Mouse (Mus musculus): ENCODE data around the gene Slc12a8. TPM values are rescaled to one million over a fixed set of nuclear protein-coding genes. Genes with fewer than 3 reads are reported as not detected.
A peak's percentile ranks its signal among the peaks of the same experiment; 100 is the strongest.

Slc12a8 gene
- total RNA-seq, 2 experiments from 2014 or later = 0.76 to 0.93 TPM

DNA sequence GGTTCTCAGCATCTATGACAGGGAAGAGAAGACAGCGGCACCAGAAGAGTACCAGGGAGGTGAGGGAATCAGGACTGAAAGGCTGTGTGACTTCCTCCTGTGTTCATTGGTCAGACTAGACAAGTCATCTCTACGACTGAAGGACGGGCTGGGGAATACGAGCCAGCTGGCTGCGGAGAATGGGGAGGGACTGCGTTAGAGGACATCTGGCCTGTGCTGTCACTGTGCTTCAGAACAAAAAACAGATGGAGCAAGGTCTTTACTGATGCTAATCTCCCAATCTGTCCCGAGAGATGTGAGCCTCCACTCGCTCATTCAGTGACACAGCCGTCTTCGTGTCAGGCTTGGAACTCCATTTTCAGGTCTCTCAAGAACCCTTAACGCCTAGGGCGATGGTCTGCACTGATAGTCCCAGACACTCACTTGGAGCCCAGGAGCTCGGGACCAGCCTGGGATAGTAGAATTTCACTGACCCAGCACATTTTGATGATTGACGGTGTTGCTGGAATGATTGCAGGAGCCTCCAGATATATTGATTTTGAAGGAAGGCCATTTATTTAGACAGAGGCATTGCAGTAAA, 156.5 kb downstream of the Slc12a8 start:
- DNase-seq = peak; percentile 70 to 84

DNA sequence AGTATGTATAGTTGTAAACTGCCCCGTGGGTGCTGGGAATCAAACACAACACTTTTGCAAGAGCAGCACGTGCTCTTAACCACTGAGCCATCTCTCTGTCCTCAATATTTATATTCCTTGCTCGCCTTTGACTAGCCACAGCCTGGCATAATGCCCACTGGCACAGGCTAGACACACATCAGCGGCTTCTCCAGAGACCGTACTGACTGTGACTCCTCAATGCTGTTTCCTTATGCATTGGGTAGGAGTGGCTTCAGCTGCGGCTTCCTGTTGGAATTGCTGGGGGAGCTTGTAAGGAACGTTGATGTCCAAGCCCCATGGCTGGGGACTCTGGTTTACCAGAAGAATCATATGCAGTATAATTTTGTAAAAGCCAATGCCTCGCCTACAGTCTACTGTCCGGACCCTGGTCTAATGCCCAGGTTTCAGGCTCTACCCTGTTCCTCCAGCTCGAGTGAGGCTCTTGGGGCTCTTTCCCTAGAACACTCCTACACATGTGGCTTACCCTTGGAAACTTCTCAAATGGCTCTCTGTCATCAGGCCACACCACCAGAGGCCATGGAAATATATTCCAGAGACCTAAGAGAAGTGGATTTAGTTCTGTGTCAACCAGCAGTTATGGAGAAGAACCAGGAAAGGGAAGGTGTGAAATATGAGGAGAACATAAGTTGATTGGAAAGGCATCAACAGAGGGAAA, 158.2 kb downstream of the Slc12a8 start:
- DNase-seq = no peak

DNA sequence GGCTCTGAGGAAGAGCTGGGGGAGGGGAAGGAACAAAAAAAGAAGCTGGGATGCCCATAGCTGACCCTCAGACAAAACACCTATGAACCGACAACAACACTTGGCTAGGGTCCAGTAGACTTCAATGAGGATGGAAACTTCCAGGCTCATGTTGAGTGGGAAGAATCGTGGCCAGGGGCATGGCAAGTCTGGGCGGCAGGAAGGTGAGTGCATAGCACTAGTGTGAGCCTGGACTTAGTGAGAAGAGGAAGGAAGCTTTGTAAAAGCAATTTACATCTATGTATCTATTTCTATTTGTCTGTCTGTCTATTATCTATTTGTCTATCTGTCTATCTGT, 158.7 kb downstream of the Slc12a8 start:
- peak in 1 of 2 experiments; percentile 19 for DNase-seq

DNA sequence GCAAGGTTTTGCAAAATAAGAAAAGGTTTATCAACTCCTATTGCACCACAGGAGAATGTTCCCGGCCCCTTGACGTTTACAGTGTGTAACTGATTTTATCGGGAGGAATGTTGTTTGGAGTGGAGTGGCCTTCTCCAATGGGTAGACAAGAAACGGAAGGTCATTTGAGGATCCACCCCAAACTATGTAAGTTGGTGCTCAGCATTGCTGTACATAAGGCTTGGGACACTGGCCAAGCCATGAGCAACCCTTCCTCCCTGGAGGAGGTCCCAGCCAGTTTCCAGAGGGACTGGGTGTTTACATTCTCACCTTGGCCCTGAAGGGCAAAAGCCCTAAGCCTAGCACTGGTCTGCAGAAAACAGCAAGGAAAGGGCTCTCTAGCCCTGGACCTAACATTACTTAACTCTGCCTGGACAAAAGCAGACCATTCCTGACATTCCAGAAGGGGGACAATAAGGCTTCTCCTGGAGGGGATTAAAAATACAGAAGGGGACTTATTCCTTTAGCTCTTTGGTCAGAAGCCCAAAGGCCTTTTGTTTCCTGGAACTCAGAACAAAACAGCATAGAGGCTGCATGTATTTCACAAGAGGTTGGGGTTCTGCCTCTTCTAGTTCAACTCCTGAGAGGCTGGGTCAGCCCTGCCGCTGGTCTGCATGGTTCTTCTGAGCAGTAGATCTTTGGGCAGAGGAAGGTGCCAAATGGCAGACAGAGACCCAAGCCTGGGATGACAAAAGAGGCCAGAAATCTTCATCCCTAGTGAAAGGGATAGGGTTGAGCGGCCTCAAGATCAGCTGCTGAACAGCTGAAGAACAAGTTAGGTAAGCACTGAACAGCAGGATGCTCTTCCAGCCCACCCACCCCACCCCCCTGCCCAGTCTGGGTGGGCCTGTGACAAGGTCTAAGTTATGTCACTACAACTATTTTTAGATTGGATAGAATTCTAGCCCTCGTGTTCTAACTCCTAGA, 159.5 kb downstream of the Slc12a8 start:
- DNase-seq = peak; percentile 35 to 51

DNA sequence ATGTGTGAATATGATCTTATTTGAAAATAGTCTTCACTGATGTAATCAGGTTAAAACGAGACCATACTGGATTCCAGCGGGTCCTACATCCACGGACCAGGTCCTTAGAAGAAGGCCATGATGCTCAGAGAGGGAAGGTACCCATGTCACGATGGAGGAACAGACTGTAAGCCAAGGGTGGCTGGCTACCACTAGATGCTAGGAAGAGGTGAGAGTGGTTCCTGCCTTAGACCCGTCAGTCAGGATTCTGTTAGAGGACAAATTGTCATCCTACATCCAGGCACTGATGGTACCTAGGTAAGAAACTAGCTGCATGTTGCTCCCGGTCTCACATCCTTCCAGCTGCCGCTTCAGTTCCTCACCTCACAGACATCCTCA, 160.2 kb downstream of the Slc12a8 start:
- DNase-seq = no peak

DNA sequence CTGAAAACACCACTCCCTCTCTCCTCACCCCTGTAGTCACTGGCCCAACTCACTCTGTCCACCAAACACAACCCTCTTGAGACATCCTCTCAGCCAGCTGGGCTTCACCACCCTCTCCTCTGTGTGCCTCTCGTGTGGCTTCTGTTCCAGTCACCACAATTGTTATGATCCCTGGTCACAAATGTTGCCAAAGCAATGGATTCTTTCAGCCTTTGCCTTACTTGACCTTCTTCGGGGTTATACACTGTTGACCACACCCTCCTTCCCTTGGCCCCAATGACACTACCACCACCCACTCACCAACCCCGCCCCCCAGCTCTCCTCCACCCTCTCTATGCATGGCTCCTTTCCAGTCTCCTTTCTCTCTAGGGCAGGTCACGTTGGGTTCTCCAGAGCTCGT, 160.8 kb downstream of the Slc12a8 start:
- peak; percentile 27 to 59 for DNase-seq

DNA sequence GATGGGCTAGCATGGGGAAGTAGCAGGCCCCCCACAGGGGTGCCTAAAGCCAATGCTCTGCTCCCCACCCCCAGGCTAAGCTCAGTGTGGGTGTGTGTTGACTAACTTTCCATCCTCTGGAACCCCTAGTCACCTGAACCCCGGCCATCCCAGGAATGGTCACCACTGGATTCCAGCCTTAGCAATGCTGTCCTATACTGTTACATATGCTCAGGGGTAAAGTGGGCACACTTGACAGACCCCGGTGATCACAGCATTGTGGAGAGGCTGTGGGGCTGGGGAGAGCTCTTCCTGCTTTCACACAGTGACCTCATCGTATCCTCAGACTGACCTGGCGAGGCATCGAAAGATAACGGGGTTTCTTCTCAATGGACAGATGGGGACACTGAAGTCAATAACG, 163.1 kb downstream of the Slc12a8 start:
- no peak for DNase-seq

DNA sequence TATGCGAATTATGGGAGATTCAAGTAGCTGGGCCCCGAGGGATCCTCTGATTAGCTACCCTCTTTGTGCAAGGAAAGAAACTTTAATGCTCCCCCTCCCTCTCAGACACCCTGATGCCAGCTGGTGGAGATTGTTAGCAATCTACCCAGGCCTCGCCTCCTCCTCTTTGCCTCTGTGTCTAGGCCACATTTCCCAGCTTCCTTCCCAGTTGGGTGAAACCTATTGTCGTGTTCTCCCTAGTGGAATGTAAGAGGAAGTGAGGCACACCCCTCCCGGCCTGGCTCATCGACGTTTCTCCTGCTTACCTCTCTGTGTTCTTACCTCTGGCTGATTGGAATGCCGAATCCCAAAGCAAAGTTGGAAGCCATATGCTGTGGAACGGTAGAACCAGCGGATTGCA, 163.7 kb downstream of the Slc12a8 start:
- DNase-seq = no peak

DNA sequence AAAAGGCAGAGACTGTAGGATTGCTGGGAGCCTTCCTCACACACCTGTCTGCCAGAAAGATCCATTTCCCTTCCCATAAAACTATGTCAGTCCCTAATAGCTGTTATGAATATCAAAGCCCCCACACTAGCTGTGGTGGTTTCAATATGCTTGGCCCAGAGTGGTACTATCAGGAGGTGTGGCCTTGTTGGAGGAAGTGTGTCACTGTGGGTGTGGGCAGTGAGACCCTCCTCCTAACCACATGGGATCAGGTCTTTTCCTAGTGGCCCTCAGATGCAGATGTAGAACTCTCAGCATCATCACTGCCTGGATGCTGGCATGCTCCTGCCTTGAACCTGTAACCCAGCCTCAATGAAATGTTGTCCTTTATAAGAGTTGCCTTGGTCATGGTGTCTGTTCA, 164.5 kb downstream of the Slc12a8 start:
- no peak for DNase-seq

DNA sequence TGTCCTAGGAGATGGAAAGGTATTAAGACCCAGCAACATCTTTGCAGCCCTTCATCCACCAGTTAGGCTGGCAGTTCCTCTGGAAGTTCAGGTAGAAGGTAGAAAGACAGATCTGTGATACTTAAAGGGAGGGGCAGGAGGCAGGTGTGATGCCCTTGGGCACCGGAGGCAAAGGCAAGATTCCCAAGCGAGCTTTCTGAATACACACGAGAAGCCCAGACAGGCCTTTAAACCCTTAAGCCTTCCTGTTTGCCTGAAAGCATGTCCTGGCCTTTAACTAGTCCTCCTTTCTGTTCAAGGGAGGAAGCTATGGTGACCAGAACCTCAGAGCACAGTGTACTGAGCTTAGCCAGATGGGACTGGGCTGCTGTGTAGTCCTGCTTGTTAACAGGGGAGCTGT, 165.5 kb downstream of the Slc12a8 start:
- DNase-seq = no peak

DNA sequence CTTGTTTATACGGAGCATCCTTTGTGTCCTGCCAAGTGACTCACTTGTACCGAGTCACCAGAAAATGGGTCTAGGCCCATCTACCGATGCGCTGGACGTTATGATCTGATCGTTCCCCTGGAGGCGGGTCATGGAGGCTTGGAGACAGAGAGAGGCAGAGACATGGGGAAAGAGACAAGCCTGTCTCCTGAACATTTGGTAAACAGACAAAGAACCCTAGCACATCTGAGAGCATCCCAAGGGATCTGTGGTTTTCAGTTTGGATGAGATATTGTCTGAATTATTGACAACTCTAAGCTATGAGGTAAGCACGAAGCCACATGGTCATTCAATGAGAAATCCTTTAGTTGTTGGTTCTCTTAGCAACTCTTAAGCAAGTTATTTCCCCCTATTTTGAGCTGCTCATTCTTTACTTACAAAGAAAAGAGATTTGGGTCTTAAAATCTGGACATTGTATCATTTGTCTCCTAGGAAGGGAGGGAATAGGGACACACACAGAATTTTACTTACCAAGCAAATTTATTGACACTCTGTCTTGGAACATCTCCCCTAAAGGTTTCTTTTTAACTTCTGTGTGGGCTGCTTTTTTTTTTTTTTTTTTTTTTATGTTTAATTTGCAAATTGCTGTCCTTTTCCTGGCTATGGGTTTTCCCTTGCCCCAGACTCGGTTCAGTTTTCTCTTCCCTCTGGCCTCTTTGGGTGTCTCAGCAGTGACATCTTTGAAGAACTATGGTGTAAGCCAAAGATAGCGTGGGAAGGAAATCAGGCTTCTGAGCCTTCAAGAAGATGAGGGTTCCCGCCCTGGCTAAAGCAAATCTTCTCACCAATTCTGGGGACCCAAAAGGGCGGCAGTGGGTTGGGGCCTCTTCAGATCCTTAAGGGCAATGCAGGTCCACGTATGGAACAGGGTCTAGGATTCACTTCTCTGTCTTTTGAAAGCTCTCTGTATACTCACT, 166.4 kb downstream of the Slc12a8 start:
- no peak for DNase-seq

DNA sequence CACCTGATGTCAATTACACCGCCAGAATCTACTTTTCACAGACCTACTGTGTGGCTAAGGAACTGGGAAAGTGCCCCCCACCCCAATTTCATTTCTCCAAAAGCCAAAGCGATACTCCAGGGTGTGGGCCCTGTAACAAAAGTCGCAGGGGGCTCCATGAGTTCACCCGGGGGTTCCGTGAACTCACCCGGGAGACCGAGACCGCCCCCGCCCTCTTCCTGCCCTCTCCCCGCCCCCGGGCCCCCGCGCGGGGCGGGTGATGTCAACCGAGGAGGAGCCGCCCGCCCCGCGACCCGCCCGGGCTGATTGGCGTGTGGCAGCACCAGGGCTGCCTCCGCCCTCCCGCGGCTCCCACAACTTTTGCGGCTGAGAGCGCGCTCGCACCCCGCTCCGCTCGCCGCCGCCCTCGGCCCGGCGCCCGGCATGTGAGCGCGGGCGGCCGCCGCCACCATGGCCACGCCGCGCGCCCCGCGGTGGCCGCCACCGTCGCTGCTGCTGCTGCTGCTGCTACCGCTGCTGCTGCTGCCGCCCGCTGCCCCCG, 167.1 kb downstream of the Slc12a8 start, which contains the start of gene Heg1:
TSS of gene Heg1 (plus strand) at position 209 of the 541 bp plus-strand sequence.
- peak; percentile 88 to 93 for DNase-seq

DNA sequence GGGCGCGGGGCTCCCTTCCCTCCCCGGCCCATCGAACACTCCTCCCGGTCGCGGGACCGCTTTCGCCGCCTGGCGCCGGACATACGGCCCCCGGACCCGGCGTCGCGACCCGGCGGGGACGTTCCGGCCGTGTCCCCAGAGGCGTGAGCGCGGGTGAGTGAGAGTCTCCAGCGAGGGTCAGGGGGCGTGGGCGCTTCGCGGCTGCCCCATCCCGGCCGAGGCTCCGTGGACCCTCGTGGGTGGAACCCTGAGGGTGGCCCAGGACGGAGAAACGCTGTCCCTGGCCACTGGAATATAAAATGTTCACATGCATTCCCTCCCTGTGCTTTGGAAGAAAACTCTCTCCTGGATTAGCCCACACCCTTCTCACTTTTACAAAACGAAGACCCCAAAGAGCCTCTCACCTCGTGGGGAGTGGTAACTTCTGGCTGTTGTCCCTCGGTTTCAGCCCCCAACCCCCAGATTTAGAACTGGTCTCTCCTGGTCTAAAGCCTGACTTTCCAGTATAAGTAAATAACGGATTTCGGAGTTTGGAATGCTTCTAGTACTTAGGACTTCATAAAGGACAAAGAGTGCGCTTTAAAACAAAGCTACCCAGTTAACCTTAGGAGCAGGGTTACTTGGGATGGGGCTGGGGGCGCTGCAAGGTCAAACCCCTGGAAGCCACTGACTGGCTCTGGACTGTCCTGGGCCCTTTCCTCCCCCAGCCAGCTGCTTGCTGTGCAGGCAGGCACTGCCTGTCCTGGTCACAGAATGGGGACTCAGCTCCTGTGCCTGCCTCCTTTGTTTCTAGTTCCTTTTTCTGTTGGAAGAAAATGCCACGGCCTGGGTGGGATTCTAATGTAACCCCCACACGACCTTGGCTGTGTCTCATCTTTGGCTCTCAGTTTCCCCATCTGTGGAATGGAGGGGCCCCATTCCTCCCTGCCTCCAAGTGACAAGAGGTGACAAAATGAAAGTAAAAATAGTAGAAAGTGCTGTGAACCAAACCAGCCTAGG, 167.9 kb downstream of the Slc12a8 start:
- peak; percentile 24 to 51 for DNase-seq

DNA sequence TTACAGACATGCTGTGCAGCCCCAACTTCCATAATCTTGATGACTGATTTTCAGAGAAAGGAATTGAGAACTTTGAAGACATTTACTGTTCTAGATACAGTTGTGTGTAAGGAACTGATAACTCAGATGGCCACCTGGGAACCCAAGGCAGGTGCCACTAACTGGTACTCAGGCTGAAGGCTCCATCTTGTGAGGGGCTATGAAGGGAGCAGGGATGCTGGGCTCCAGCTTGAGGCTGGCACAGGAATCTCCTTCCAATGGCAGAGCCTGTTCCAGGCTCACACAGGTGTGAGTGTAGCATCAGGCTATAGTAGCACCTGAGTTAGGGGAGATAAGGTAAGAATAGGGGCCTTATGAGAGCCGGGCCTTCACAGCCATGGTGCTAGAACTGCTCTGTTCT, 168.9 kb downstream of the Slc12a8 start:
- DNase-seq = no peak

DNA sequence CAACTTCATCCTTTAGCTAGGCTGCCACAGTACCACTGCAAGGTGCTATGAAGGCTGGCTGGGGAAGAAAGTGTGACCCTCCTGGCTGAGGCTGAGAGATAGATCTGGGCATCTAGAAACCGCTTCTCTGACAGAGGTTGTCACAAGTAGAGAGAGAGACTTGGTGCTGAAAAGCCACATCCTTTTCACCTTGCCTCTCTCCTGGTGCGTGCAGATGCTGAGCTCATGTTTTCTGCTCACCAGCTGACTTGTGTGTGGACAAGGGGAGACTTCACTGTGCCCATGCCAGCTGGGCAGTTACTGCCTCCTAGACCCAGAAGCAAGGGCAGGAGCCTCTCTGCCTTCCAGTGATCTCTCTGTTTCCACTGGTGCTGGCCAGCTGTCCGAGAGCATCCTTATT, 170.6 kb downstream of the Slc12a8 start:
- DNase-seq = no peak

DNA sequence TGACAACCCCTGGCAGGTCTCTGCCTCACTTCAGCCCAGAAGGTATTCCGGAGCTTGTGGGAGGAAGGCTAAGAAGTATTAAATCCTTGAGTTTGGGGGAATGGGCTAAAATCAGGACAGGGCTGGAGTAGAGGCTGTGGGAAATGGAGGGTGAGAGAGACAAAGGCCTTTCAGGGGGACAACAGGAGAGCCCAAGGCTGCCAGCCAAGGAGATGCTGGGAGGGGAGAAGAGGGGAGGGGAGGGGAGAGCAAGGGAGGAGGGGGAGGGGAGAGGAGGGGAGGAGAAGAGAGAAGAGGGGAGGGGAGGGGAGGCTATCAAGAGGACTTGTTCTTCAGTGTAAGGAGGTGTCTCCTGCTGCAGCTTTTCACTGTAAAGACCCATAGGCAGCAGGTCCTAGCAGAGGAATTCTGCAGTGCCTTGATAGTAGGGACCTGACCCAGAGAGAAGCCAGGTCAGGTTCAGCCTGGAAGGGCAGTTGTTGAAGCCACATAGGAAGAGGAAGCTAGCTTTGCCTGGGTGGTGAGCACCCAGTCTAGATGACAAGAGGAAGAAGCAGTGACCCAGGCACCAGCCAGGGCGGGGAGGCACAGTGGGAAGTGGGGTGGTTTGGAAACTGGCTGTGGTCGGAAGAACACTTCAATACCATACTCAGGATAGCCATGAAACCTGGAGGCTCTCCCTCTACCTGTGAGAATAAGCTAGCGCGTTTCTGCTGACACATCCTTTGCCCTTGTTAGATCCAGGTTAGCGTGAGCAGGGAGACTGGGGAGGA, 174.0 kb downstream of the Slc12a8 start:
- DNase-seq = no peak

DNA sequence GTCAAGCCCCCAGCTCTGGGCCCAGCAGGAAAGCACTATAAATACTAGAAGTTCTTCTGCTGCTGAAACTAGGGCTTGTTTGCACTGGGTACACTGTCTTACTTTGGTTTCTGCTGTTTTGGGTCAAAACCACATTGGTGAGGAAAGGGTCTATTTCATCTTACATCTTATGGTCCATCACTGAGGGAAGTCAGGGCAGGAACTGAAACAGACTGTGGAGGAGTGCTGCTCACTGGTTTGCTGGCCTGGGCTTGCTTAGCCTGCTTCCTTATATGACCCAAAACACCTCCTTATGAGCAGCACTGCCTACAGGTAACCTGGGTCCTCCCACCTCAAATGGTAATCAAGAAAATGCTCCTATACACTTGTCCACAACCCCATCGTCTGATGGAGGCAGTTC, 176.4 kb downstream of the Slc12a8 start:
- DNase-seq = no peak

DNA sequence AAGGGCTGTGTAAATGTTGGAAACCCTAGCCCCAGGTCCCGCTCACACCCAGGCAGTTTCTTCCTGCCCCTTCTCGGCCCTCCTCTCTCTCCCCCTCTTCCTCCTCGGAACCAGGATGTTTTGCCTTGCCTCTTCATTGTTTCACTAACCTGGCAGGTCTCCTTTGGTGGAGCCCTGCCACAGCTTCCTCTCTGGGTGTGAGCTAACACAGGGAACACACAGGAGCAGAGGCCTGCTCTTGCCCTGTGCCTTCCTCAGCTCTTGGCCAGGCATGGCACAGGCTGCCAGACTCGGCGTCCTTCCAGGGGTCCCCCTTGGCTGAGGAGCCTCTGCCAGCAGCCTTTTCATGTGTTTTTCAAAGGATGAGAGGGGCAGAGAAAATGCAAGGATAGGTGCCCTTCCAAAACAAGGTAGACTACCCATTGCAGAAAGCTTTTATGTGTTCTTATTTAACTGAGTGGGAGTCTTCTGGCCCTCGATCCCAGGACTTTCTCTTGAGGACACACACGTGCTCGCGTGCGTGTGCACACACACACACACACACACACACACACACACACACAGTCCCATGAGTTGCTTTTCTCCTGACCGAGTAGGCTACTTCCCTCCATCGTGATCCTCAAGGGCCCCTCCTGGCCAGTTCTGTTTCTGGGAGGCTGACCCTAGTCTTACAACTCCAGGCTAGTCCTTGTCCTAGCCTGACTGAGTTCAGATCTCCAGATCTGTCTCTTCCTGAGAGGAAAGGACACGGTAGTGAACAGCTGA, 179.9 kb downstream of the Slc12a8 start:
- peak; percentile 28 to 60 for DNase-seq

Data from adrenal gland, postnatal 36 days (tissue).